Mouse (Mus musculus): ENCODE results near the gene Ccser1. TPM values are rescaled to one million over a fixed set of nuclear protein-coding genes. Genes with fewer than 3 reads are reported as not detected.
A peak's percentile ranks its signal among the peaks of the same experiment; 100 is the strongest.
"Not testable (repeated sequence)": the region's sequence is repeated elsewhere in the genome, so short reads cannot be mapped to it uniquely, and the experiment has no call there.

Ccser1 gene
- total RNA-seq, 2 experiments from 2014 or later: 2.8 to 7.5 TPM

DNA sequence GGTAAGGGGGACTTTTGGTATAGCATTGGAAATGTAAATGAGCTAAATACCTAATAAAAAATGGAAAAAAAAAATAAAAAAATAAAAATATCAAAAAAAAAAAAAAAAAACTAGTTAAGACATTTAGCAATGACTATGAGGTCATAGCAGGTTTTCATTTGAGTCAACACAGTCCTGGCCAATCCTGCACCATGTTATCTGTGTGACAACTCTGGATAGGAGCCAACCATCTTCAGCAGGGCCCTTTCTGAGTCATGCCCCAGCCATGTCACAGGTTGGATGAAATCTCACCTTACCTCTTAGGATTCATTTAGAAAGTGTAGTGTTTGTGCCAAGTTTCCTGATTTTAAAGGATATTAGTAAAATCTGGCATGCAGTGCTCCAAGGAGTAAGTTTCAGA, 45.2 kb downstream of the Ccser1 start:
- no peak for DNase-seq

DNA sequence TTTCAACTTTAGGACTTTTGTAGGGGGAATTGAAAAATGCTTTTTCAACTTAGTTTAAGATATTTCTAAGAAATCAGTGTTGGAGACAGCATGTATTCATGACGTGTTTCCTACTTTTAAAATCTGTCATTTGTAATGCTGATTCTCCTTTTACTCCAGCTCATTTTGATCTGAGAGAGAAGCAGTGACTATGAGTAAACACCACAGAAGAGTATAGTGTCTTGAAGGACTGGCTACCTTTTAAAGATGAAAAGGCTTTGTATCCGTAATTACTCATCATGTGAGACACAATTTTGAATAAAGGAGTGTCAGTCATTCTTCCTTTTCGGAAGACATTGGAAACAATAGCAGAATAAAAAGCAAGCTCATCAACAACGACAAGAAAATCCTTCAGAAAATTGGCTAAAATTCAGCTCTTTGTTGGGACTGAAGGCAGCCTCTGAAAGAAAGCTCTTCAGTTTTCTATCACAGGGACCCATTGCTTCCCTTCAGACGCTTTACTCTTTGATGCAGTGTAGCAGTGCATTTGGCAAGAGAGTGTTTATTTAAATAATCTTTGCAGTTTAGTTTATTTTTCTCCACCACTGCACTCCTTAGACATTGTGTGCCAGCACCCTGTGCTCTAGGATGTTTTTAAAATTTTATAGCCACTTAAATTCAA, 50.1 kb downstream of the Ccser1 start:
- no peak for DNase-seq

DNA sequence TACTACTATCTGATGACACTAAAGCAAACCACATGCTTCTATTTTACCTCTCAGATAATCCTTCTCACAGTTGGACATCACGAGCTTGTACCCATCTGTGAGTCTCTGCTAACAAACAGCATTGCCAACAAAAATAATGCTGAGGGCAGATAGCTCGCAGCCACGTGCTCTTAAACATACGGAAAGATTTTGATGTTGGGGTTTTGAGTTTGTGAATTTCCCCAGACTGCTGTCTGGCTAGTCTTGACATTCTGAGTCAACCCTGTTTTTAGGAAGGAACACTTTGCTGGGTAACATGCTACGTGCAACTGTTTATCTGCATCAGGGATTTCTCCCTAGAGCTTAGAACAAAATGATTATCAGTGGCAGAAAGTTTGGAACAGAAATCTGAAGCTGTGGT, 52.9 kb downstream of the Ccser1 start:
- no peak for DNase-seq

DNA sequence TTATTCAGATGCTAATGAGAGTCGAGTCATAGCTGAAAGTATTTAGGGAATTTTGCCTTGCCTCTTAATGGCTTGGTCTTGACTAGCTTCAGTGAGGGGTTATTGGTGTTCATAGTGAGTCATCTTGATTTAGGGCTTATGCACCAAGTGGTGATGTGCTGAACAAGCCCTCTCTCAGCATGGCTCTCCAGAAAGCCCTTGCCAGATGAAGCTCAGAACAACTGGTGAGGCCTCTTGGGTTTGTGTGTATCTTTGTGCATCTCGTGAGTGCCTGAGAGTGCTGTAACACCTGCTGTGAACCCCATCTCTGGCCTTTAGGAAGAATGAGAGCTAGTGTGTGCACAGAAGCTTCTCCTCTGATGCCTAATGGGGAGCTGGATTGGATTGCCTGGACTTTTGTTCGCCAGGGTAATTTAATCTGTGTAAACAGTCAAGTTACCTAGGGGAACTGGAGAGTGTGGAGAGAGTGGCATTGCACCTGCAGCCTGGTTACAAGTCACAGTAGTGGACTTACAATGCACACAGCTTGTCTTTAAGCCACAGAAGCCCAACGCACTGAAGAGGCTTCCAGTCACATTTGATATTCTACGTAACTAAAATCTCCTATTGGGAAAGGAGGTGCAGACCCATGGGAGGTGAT, 53.5 kb downstream of the Ccser1 start:
- no peak for DNase-seq

DNA sequence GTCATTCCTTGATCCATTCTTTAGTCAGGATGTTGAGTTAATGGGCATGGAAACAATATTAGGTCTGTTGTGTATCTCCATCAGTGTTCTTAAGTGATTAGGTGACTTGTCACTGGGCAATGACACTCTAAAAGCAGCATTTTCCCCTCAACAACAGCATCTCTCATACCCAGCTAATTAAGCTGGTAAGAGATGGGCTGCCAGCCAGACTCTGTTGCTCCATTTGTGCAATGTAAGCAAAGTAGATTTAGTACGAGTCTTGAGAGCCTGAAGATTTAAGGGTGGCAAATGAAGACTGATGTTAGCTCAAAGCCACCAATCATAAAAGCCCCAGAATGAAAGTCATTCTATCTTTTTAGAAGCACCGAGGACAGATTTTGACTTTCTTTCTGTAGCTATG, 60.5 kb downstream of the Ccser1 start:
- no peak for DNase-seq

DNA sequence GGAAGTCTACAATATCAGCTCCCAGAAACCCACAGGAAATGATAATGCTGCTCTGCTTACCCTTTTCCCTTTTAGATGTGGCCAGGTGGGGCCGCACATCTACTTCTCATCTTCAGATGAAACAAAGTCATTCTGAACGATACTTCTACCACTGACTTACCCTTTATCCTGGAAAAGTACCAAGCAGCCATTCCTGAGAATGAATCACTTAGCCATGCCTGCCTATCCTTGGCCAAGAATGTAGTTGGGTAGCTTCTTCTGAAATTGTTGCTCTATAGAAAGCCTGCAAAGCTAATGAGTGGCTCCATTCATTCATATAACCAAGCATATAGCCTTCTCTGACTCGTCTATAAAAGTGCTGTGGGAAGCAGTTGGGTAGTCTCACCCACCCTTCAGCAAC, 62.4 kb downstream of the Ccser1 start:
- DNase-seq: no peak

DNA sequence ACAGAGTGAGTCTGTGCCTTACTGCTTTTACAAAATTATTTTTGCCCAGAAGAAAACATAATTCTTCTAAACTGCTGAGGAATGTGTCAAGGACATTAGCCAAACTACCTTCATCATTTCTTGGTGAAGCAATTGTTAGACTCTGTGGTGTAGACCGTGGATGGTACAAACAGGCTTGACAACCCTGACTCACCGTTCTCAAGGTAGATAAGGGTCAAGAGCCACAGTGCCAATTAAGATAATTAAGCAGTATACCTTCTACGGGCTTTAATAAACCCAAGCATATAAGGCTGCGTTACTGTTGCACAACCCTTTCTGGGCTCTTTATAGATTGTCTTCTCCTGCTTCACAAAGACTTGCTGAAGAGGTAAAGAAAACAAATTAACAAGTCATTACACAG, 66.4 kb downstream of the Ccser1 start:
- DNase-seq: no peak

DNA sequence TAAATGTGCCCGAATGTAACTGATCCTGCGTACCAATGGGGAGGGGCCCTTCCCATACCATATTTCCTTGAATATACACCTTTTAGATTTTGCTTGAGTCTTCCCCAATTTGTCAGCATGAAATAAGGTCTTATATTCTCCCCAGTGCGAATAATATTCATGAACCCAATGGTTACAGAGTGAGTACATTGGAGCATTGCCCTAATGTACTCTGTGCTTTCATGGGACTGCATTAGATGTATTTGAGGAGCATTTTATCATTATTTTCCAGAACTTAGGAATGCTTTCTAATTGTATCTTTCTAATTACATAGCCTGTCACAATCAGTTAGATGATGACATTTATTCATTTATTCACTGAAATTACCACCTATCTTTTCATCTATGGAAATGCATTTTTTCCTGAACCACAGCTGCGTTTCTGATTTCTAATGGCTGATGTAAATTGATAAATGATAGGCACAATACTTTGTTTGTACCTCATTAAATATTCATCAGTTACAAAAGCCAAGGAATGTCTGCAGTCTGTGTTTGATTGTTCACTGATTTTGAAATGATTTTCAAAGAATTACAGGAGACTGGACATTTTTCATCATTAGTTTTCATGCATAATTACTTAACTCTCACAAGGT, 67.8 kb downstream of the Ccser1 start:
- DNase-seq: no peak

DNA sequence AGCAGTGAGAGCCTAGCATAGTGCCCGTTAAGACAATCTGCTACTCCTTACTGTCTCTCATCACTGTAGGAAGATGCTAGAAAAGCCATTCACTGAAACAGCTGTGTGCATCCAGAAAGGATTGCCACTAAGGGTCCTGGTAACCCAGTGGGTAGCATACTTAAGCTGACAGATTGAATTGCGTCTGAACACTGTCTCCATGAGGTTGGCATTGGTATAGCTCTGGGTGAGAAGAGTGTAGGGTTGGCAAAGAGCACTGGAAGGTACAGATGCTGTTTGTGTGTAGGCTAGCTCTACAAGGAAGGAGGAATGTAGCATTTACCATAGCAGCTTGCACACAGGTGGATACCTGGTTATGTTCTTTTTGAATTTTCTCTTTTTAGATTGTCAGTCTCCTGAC, 68.6 kb downstream of the Ccser1 start:
- no peak for DNase-seq

DNA sequence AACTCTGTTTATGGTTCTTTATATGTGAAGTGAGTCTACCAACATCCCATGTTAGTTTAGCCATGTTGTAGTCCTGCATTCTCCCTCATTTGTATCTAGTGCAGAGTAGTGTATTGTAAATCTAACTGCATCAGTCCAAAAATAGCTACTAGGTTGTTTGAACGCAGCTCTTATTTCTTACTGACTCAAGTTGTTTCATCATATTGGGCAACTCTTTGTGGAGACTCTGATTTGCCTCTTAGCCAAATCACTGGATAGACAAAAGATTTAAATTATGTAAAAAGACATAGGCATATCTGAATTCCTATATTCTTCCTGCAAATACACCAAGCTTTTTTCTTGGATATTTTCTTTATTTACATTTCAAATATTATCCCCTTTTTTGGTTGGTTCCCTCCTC, 71.1 kb downstream of the Ccser1 start:
- no peak for DNase-seq

DNA sequence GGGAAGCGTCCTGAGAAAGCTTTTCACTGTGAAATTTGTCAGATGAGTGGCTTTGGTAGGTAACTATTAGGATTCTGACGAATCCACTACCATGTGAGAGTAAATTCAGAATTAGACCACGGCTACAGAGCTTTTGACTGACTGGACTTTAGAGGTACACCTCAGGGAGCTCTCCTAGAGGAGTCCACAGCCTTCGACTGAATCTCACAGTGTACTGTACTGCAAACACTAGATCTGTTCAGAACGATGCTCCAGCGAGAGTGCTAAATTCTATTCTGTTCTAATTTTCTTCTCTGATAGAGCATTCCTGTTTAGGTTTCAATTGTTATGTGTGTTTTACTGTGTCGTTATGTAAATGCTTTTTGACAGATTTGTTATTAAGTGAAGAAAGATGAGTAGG, 72.8 kb downstream of the Ccser1 start:
- DNase-seq: no peak

DNA sequence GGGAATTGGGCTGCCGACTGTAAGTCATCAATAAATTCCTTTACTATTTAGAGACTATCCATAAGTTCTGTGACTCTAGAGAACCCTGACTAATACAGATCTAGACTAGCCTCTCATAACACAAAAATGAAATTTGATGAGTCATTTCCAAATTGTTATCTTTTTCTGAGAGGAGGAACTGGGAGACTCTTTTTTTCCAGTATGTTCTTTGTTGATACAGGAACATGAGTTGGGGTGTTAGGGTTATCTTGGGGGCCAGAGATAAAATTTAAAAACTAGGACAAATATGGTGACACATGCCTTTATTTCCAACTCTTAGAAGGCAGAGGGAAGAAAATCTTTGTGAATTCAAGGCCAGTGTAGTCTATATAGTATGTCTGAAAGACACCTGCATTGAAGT, 75.8 kb downstream of the Ccser1 start:
- DNase-seq: not testable (repeated sequence)

DNA sequence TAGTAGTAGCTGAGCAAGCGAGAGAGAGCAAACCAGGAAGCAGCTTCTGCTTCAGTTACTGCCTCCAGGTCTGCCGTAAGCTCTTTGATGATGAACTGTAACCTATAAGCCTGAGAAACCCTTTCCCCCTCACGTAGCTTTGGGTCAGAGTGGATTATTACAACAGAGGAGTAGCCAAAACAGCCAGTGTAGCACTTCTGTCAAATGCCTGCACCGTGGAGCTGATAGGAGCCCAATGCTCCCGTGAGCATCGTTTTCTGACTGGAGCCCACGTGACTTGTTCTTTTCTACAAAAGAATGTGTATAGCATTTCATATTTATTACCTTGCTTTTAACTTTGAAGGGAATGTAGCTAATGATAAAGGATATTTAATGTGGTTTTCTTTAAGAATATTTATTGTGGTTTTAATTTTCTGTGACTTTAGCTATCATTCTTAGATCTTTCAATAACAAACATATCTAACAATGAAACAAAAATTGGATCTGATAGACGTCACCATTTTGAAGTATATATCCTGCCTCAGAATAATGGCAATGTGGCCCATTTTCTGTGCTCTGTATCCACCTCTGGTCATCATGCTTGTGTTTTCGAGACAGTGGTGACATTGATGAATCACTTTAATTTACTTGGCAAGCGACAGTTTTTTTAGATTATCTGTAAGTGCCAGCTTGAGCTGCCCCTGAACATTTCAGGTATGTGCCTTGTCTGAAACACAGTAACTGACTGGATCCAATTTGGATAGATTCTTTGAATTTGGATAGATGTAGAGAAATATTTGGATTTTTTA, 78.9 kb downstream of the Ccser1 start:
- no peak for DNase-seq

DNA sequence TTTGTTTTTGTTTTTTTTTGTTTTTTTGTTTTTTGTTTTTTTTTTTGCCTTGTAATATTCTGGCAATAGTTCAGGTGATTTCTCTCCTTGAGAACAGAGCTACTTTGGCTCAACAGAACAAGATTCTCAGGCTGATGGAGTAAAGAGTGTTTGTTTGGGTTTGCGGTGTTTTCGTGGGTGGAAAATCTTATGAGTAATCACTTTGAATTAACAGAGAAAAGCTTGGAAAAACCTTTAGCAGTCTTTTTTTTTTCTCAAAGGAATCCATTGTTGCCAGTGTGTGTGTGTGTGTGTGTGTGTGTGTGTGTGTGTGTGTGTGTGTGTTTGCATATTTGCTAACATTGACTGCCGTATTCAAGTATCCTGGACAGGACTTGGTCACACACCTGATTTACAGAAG, 81.3 kb downstream of the Ccser1 start:
- DNase-seq: no peak

DNA sequence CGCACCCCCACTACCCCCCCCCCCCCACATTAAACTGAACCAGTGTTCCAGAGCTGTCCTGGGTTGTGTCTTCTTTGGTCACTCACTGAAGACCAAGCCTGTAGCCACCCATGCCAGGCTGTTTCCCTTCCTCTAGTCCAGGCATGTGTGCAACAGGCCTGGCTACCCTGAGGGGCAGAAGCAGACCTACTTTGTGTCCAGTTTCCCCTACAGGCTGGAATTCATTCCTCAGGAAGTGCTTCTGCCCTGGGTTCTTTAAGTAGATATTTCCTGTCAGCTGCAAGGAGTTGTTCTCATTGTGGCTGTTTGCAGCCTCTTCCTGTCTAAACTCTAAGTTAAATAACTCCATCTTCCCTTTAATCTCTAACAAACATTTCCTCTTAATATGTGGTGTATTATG, 82.3 kb downstream of the Ccser1 start:
- no peak for DNase-seq

DNA sequence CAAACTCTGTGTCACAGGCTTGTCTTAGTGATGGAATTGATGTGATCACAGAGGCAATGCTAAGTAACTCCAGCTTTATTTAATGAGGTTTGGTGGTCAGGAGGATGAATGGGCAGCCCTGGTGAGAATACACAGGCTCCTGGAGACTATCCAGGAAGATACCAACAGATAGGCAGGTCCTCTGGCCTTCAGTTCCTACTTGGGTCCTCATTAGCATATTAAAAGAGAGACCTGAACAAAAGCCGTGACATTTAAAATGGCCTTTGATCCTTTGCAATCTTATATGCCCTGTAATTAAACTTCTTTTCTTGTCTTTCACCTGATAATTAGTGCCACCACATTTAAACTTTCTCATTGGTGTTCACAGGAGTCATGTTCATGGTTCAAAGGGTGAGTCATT, 83.2 kb downstream of the Ccser1 start:
- no peak for DNase-seq

DNA sequence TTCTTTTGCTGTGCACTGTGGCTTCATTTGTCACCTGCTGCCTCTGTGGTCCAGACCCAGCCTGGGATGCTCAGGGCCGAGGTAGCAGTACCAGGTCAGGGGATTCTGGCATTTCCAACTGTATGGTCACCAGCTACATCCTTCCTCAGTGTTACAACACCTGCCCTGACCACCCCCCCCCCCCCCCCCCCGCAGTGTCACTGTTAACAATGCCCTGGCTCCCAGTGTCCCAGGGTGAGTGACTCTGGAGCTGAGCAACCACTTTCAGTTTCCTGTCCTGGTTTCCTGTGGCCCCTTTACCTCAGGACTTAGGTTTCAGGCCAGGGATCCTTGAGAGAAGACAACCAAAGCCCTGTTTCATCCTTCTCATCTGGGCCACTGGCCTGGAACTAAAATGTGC, 90.9 kb downstream of the Ccser1 start:
- DNase-seq: no peak

DNA sequence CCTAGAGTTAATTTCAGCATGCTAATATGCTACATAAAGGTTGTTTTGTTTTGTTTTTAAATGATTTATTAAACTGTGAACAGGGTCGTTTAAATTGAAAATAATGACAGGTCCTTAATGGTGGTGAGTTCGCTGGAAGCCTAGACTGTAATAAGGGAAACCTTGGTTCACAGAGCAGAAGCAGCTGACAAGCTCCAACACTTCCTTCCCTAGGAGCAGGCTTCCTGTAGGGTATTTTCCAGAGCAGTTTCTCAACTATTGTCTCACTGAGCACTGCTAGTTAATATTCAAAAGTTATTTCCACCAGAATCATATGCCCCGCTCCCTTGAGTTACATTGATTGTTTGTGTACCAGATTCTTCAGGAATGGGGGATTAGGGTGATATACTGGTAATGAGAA, 93.3 kb downstream of the Ccser1 start:
- no peak for DNase-seq

DNA sequence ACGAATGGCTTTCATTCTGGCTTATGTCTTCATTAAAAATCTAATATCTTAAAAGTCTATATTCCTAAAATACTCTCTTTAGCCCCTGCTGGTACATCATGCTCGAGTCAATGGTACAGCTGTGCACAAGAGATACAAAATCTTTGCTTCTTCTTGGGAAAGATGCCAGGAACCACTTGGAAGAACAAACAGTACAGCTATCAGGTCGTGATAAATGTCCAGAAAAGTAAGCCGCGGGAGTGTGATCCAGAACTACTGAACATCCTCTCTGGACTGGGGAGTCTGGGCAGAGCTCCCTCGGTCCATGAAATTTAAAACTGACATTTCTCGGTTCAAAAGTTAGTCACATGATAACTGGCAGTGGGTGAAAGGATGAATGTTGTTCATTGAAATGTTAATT, 99.4 kb downstream of the Ccser1 start:
- DNase-seq: peak; percentile 4

DNA sequence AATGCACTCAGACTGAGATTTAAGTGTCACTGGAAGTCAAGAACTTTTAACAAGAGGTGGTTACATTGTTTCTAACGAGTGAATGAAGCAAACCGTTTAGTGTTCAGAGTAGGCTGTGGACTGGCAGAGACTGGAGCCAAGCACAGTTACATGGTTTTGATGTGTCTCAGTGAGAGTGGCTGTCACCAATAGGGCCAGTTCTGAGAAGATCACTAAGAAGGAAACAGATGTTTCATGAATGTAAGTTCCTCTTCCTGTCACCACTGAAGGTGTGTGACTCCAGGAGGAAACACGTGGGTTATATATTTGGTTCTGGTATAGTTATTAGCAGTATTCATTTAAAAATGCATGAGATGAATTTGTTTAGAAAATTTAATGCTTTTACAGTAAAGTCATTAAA, 112.8 kb downstream of the Ccser1 start:
- no peak for DNase-seq

DNA sequence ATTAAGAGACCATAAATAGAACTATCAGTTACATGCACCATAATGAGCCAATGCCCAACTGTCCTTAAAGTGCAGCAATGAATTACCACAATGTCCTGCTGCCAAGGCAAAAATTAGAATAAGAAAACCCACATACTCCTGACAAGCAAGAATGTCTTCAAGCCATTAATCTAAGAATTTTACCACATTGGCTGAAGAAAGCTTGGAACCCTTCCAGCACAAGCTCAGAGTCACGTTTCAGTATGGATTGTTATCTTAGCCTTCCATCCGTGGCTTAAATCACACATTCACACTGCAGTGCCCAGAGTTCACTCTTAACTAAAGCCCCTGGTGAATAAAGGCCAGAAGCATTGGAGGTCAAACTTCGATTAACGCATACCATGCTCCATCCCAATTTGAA, 115.4 kb downstream of the Ccser1 start:
- DNase-seq: no peak

DNA sequence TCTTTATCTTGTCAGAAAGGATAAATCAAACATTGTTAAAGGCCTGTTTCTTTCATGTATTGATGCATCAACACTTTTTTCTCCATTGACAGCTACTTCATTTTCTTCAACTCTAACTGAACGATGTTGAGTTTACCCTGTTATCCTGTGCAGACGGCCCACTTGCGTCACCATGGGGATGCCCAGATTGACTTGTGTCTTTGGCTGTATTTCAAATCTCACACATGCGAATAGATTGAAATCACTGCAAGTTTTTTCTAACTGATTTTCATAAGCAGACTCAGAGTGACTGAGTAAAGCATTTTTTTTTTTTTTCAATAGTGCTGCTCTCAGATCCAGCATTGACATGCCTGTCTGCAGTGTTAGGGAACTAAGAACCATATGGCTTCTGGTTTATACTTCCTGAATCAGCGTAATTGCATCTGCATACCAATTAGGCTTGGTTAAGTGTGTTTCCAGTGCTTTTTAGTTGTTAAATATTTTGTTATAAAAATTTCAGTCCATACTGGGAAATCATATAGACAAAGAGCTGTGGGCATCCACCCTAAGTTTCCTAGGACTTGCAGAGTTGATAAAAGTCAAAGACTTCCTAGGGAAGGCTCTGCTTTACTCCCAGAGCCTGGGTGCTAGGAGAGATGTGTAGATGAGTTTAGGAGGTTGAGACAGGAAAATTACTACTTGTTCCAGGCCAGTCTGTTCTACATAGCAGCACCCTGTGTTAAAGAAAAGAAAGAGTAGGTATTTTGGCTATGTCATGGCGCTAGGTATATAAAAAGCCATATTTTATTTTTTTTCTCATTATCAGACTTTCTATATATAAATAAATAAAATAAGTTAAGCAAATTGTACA, 116.3 kb downstream of the Ccser1 start:
- no peak for DNase-seq
